Mouse (Mus musculus) ES-E14 (cell line): ENCODE data around the gene Disc1. TPM values are rescaled to one million over a fixed set of nuclear protein-coding genes. Genes with fewer than 3 reads are reported as not detected.

ENCODE experiments used
- DNase-seq: peaks from one replicate; pipeline ENCODE4 v3.0.0-alpha.2; 2013; ENCODE audit warnings: low read depth, low spot score
- H3K27ac ChIP-seq: 2 replicates; pipeline ENCODE4 v1.5.1; 2012; ENCODE audit warnings: low read depth, mild to moderate bottlenecking, low read length, moderate library complexity, mixed read lengths; ENCODE audit not compliant: poor library complexity, insufficient read depth, severe bottlenecking
- H3K36me3 ChIP-seq: 2 replicates; pipeline ENCODE4 v1.6.1; 2012; ENCODE audit warnings: mild to moderate bottlenecking, low read length, moderate library complexity, mixed read lengths; ENCODE audit not compliant: control insufficient read depth, poor library complexity, insufficient read depth, severe bottlenecking
- H3K4me1 ChIP-seq, 2 experiments: fragments of 150-350 bp in 1 of 2; sonication (generic) in 1 of 2; 2 replicates each; pipeline ENCODE4 v1.6.1; 2012; ENCODE audit warnings: low read length in 2 of 2, mild to moderate bottlenecking in 1 of 2, mixed read lengths in 1 of 2; ENCODE audit not compliant: control insufficient read depth in 2 of 2, insufficient read depth in 2 of 2, poor library complexity in 1 of 2
- H3K4me3 ChIP-seq, 2 experiments: fragments of 150-350 bp in 1 of 2; sonication (generic) in 1 of 2; 2 replicates each; pipeline ENCODE4 v1.5.1; 2012; ENCODE audit warnings: low read length in 2 of 2, low read depth in 1 of 2, mild to moderate bottlenecking in 1 of 2, mixed read lengths in 1 of 2; ENCODE audit not compliant: insufficient read depth in 1 of 2, poor library complexity in 1 of 2, severe bottlenecking in 1 of 2
- H3K9ac ChIP-seq: 2 replicates; pipeline ENCODE4 v1.6.1; 2012; ENCODE audit warnings: low read depth, mild to moderate bottlenecking, low read length, mixed read lengths; ENCODE audit not compliant: poor library complexity, insufficient read depth, severe bottlenecking
- H3K9me3 ChIP-seq: fragments of 150-350 bp; sonication (generic); 2 replicates; pipeline ENCODE4 v1.6.1; 2012; ENCODE audit warnings: low read depth, mild to moderate bottlenecking, low read length; ENCODE audit not compliant: control insufficient read depth, insufficient read depth
- CHD2 ChIP-seq: IDR thresholded peaks from 2 replicates; pipeline ENCODE4 v1.6.1; 2014; ENCODE audit warnings: mild to moderate bottlenecking, low read depth, low read length, inconsistent platforms
- HCFC1 ChIP-seq: IDR thresholded peaks from 2 replicates; pipeline ENCODE4 v1.6.1; 2012; ENCODE audit warnings: low read length, inconsistent platforms, borderline replicate concordance; ENCODE audit not compliant: insufficient read depth
- MAFK ChIP-seq: IDR thresholded peaks from 2 replicates; pipeline ENCODE4 v1.6.1; 2014; ENCODE audit warnings: mild to moderate bottlenecking, low read depth, low read length, inconsistent platforms; ENCODE audit not compliant: insufficient read depth
- ZC3H11A ChIP-seq: IDR thresholded peaks from 2 replicates; pipeline ENCODE4 v1.6.1; 2012; ENCODE audit warnings: low read depth, mild to moderate bottlenecking, inconsistent platforms, low read length, borderline replicate concordance
- ZNF384 ChIP-seq: IDR thresholded peaks from 2 replicates; pipeline ENCODE4 v1.6.1; 2012; ENCODE audit warnings: low read depth, low read length, inconsistent platforms
- in situ Hi-C, 2 experiments: fragments of 600-800 bp; cut with MboI; formaldehyde crosslinking; loops; one replicate each; pipeline ENCODE4 v1.15.1; 2025; ENCODE audit warnings: low sequenced_read_pairs in 2 of 2, inconsistent platforms in 1 of 2; ENCODE audit not compliant: unreplicated experiment in 2 of 2
- total RNA-seq: library from RNA; depleted of rRNA; stranded (reverse); fragments of 300-350 nt; gene quantifications from 2 replicates; pipeline ENCODE4 v1.2.3, GENCODE M21; 2012

Disc1 gene
- total RNA-seq, 1 experiment = 2.7 TPM

DNA sequence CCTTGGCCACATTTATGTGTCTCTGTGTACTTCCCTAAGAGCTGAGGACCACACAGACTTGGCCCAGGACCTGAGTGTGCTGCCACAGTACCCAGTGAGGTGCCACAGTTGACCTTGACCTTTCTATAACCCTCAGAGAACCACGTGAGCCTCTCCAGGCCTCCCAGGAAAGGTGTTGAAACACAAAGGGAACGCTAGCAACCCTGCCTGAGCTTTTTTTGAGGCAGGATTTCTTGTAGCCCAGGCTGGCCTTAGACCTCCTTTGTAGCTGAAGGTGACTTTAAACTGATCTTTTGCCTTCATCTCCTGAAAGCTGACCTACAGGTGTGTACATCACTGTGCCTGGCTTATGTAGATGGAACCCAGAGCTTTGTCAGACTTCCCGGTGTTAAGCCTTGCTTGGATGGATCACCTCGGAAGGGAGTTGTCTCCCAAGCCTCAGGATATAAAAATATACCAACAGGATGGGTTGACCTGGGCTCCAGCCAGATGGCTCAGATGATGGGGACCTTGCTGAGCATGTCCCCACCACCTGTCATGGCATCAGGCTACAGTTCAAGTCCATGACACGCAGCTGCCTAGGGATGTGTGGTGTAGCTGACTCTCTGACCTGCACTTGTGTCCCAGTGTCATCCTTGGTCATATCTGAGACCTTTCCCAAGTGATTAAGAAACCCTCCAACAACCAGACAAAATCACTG is 4.8 kb upstream of the Disc1 start:
- no peak for TF ChIP-seq ZNF384
- TF ChIP-seq CHD2 = no peak
- no peak for TF ChIP-seq MAFK
- TF ChIP-seq HCFC1 = no peak
- no peak for TF ChIP-seq ZC3H11A

DNA sequence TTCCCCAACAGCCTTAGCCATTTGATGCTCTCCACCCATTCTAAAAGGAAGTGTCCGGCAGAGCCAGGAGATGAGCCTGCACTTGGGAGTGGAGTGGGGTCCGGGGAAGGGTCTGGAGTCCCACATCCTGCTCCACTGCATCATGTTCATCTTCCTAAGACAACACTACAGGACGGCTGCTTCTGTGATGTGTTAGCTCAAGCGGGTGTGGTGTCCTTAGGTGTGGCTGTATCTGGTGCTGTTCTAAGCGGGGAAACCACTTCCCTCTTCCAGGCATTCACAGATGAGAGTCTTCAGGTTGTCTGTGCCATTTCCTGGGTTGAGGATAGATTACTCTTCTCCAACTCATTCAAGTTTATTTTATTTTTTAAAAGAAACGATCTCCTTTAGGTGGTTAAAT is 4.2 kb upstream of the Disc1 start:
- no peak for DNase-seq
- H3K27ac ChIP-seq = no peak overlapping the region
- no peak overlapping the region for H3K9ac ChIP-seq
- no peaks in the 10 kb centered on the region for H3K9me3 ChIP-seq
- in situ Hi-C loops = no loop called here
- H3K4me3 ChIP-seq = no peak overlapping the region
- TF ChIP-seq MAFK (no peak), ZNF384 (no peak), ZC3H11A (no peak), CHD2 (no peak), HCFC1 (no peak)
- no peaks in the 10 kb centered on the region for H3K36me3 ChIP-seq
- H3K4me1 ChIP-seq = peaks cover 0 to 4% of the 10 kb centered on the region in 2 experiments; a peak in 2 of 4 replicates

More for the DNA sequence above, 4.8 kb upstream of the Disc1 start:
- H3K9me3 ChIP-seq = no peaks in the 10 kb centered on the region
- DNase-seq = no peak
- no peak overlapping the region for H3K4me3 ChIP-seq
- no peak overlapping the region for H3K9ac ChIP-seq
- in situ Hi-C loops = no loop called here
- H3K36me3 ChIP-seq = no peaks in the 10 kb centered on the region
- no peak overlapping the region for H3K27ac ChIP-seq
- peaks cover 0 to 4% of the 10 kb centered on the region in 2 experiments; a peak in 2 of 4 replicates for H3K4me1 ChIP-seq

DNA sequence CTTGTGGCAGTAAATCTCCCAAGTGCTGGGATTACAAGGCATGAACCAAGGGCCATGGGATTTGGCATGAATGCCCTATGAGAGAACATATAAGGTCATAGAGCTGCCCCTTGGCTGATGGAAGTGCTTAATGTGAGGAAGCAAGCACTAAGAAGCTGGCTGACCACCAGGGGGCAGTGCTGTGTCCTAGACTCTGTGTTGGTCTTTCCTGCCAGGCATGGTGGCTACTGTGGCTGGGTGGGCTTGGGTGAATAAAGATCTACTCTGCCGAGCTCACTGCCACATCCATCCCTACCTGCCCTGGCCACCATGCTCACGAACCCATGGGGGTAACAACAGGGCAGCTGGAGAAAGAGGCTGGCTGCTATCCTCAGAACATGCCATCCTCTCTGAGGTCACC is 2.0 kb upstream of the Disc1 start:
- TF ChIP-seq MAFK (no peak), ZC3H11A (0 out of 2 replicates have a peak, but pooled peaks have one; percentile 22)
- H3K9me3 ChIP-seq = no peaks in the 10 kb centered on the region
- in situ Hi-C loops = no loop called here
- no peak overlapping the region for H3K27ac ChIP-seq
- no peaks in the 10 kb centered on the region for H3K36me3 ChIP-seq
- no peak overlapping the region for H3K4me3 ChIP-seq
- DNase-seq = peak; percentile 63
- H3K4me1 ChIP-seq = peaks cover 0 to 4% of the 10 kb centered on the region in 2 experiments; a peak in 2 of 4 replicates
- no peak overlapping the region for H3K9ac ChIP-seq

DNA sequence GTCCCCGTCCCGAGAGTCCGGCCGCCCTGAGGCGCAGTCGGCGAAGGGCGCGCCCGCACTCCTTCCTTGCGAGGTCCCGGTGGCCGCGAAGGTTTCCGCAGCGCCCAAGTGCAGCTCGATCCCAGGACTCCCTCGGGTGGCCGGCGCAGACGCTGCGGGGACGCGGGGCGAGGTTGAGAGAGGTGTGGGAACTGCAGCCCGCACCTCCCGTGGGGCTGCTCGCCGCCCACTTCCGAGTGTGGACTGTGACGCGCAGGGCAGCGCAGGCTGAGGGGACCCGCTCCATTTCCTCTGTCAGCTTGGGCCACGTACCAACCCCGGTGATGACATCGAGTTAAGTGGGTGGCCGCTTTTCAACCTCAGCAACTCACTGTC is 428 bp downstream of the Disc1 start:
- H3K27ac ChIP-seq = no peak overlapping the region

More for the DNA sequence above, 428 bp downstream of the Disc1 start:
- Histone ChIP-seq H3K9me3 (no peaks in the 10 kb centered on the region), H3K36me3 (no peaks in the 10 kb centered on the region), H3K4me1 (peaks cover 0 to 3% of the 10 kb centered on the region in 2 experiments; a peak in 2 of 4 replicates), H3K9ac (peak overlapping the region; percentile 52), H3K4me3 (peak overlapping the region; percentile 69 to 72)
- in situ Hi-C loops = no loop called here
- no peak for DNase-seq
- no peak for TF ChIP-seq CHD2
- TF ChIP-seq HCFC1 = no peak
- TF ChIP-seq MAFK = no peak
- no peak for TF ChIP-seq ZNF384
- no peak for TF ChIP-seq ZC3H11A
